Mouse (Mus musculus): Measurements from ENCODE around the gene Paf1.
A peak's percentile ranks its signal among the peaks of the same experiment; 100 is the strongest.

Gene Paf1

GRCm38 (mm10) chr7:28392429-28393271 lies at the start of gene Paf1, which contains the start of gene Med29:
Gene Paf1 (plus strand): TSS chr7:28392951.
Gene Med29 (minus strand): TSS chr7:28392708.
- peak; percentile 88 to 92 for DNase-seq (ENCODE audit: low spot score in 2 of 2)

DNA sequence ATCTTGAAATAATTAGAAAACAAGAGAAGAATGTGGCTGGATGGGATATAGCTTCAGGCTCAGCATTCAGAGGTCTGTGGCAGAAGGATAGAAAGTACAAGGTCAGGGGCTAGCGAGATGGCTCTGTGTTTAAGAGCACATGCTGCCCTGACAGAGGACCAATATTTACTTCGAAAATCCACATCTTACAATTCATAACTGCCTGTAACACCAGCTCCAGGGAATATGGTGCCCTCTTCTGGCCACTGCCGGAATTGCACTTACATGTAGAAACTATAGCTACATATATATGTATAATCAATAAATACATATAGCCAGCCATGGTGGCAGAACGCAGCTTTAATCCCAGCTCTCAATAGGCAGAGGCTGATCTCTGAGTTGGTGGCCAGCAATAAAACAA lies 48.1 kb upstream of the Paf1 start:
- DNase-seq (ENCODE audit: low spot score in 2 of 2) = peak in 1 of 2 experiments; percentile 66

DNA sequence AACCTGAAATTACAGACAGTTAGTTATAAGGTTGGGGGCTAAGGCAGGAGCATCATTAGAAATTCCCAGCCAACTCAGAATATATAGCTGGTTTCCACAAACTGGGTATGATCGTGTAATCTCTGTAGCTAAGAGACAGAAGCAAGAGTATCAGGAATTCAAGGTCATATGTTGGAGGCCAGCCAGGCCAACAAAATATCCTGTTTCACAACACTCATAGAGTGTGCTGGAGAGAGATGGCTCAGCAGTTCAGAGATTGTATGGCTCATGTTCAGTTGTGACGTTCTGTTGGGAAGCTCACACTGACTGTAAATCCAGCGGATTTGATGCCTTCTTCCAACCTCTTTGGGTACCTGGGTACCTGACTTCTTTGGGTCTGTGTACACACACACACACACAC lies 45.0 kb upstream of the Paf1 start:
- no peak for DNase-seq (ENCODE audit: low spot score in 2 of 2)

DNA sequence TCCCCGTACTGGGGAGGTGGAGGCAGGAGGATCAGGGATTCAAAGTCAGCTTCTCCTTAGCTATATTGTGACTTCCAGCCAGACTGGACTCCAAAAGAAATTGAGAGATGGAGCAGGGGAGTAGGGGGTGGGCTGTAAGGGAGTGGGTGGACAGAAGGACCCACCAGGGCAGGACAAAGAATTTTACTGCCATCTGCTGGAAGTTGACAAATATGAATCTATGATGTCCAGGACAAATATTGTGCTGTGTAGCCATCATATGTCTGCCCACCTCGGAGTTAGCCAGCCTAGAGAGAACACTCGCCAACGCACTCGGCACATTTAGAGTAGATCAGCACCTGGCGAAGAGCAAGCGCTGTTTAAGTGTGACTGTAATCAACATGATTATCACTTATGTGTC lies 44.1 kb upstream of the Paf1 start:
- no peak for DNase-seq (ENCODE audit: low spot score in 2 of 2)

- DNase-seq (ENCODE audit: low spot score in 2 of 2) = peak; percentile 98 to 99
These were observed 42.4 kb upstream of the Paf1 start, which contains the start of gene Rps16 for GRCm38 (mm10) chr7:28350155-28350883. Gene Rps16 (plus strand): TSS chr7:28350652.

DNA sequence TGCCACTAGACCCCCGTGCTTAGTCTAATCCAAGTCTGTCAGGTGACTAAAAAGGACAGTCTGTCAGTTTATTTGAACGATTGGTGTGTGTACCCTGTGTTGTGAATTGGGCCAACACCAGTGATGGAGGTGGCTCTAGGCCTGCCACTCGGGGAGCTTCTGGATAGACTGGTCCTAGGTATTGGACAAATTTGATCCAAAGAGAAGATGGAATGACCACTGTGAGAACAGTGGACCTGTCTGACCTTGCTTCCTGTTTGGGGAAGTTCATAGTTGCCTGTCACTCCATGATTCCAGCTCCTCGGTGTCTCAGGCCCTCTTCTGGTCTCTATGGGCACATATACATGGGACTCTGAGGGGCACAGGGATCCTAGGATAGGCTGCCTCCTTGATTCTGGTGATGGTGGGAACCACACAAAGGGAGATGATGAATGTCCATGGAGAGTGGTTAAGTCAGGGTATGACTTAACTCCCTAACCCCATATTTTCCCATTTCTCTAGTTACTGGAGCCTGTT lies 41.0 kb upstream of the Paf1 start:
- no peak for DNase-seq (ENCODE audit: low spot score in 2 of 2)

DNA sequence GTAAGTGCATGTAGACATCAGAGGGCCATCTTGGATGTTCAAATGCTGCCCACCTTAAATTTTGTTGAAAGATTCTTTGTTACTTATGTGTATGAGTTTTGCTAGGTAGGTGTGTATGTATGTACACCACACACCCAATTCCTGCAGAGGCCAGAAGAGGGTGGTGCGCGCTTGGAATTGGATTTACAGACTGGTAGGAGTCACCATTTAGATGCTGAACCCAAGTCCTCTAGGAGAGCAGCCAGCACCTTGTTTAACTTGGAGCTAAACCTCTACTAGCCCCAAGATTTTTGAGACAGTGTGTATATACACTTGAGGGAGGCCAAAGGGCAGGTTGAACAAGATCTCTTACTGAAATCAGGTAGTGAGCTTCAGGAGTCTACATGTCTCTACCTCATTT lies 39.5 kb upstream of the Paf1 start:
- no peak for DNase-seq (ENCODE audit: low spot score in 2 of 2)

DNA sequence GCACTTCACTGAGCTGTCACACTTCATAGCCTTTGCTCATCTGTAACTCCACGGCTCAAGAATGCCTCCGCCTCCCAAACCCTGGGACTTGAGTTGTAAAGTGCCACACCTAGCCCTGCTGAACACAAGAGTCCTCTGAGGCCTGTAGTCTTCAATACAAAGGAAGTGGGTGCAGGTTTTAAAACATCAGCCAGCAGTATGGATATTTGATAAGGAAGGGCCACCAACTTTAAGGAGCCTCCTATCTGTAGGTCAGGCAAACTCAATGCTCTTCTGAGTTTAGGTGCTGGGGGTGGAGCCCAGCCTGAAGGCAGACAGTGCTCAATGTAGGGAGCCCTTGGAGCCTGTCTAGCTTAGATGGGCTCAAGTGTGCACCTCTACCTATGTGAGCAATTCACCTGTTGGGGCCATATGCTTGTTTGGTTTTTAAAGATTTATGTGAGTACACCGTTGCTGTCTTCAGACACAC lies 38.6 kb upstream of the Paf1 start:
- DNase-seq (ENCODE audit: low spot score in 2 of 2) = no peak

DNA sequence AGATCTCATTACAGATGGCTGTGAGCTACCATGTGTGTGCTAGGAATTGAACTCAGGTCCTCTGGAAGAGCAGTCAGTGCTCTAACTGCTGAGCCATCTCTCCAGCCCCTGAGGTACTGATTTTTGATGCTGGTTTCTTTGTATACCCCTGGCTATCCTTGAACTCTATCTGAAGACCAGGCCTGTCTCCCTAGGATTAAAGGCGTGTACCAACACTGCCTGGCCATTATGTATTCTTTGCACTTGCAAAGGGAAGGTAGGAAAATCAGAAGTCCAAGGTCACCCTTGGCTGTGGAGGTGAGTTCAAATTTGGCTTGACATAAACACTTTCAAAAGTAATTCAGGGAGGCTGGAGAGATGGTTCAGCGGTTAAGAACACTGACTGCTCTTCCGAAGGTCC lies 38.2 kb upstream of the Paf1 start:
- no peak for DNase-seq (ENCODE audit: low spot score in 2 of 2)

DNA sequence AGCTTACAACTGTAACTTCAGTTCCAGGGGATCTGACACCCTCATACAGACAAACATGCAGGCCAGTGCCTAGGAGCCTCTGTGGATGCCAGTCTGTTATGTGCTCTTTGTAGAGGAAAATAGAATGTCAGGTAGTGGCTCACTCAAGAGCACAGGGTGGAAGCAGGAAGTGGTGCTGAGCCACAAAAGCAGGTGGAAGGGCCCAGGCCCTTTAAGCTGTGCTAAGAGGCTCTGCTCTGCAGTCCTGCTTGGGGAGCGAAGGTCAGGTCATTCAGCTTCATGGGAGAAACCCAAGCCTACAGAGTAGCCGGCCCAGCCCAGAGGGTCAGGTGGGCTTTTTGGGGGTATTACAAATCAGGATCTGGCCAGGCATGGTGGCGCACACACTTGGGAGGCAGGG lies 37.5 kb upstream of the Paf1 start:
- no peak for DNase-seq (ENCODE audit: low spot score in 2 of 2)

DNA sequence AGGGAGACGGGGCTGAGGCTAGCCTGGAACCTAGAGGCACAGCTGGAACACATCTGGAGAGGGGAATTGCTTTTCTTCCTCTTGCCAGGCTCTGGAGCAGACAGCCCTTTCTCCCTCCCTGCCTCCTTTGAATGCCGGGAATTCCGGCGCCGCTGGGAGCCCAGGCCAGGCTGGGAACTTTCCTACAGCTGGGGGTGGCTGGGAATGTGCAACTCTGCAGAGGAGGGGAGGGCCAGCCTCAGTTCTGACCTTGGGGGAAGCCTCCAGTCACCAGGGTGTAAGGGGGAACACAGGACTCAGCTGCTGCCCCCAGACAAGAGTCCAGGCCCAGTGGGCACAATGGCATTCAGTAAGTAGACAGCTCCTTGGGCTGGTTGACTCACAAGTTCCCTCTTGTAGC lies 35.8 kb upstream of the Paf1 start:
- no peak for DNase-seq (ENCODE audit: low spot score in 2 of 2)

GRCm38 (mm10) chr7:28357984-28358383 lies 34.8 kb upstream of the Paf1 start:
- DNase-seq (ENCODE audit: low spot score in 2 of 2) = no peak

- DNase-seq (ENCODE audit: low spot score in 2 of 2) = no peak
These were observed 34.3 kb upstream of the Paf1 start for GRCm38 (mm10) chr7:28358431-28358830.

DNA sequence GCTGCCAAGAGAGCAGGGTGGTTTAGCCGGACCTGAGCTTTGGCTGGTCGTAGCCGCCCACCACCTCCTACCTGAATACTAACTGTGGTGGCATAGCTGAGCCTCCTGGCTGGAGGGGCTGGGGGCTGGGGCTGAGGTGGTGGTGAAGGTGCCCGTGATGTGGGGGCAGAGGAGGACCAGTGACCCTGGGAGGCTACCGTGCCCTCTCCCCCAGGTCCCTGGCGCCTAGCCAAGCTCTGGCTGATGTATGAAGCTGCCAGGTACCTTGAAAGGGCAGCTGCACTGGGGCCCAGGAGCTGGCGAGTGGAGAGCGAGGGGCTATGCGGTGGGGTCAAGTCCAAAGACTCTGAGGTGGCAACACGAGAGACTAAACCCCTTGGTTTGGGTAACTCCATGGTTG lies 32.9 kb upstream of the Paf1 start:
- DNase-seq (ENCODE audit: low spot score in 2 of 2) = no peak

- no peak for DNase-seq (ENCODE audit: low spot score in 2 of 2)
These were observed 32.5 kb upstream of the Paf1 start for GRCm38 (mm10) chr7:28360291-28360690.

DNA sequence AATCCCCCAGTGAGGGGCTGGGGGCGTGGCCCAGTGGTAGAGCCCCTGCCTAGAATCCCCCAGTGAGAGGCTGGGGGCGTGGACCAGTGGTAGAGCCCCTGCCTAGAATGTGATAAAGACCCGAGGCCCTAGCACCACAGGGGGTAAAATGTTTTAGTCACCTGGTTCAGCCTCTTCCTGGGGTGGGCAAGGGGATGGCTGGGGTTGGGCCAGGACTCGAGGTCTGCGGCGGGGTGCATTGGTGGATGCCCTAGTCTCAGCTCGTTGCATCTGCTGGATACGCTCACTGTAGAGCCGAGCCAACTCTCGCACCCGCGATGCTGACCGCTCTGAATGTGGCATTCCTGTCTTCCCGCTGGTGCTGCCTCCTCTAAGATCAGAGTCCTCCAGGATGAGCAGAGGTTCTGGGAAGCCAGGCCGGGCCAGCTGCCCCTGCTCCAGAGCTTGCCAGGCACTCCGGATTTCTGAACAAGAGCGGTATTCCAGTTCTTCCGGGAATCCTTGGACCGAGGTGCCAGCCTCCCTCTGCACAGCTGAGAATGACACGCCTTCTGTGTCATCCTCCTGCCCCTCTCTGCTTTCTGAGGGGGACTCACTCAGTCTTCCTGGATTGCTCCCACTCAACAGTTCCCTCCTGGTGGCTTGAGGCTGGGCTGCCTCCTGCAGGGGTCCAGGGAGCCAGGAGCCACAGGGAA lies 31.0 kb upstream of the Paf1 start:
- DNase-seq (ENCODE audit: low spot score in 2 of 2) = no peak

- no peak for DNase-seq (ENCODE audit: low spot score in 2 of 2)
These were observed 30.2 kb upstream of the Paf1 start for GRCm38 (mm10) chr7:28362441-28363060.

GRCm38 (mm10) chr7:28367663-28368275 lies 25.0 kb upstream of the Paf1 start:
- no peak for DNase-seq (ENCODE audit: low spot score in 2 of 2)

GRCm38 (mm10) chr7:28368276-28368920 lies 24.4 kb upstream of the Paf1 start:
- DNase-seq (ENCODE audit: low spot score in 2 of 2) = no peak

- no peak for DNase-seq (ENCODE audit: low spot score in 2 of 2)
These were observed 22.7 kb upstream of the Paf1 start for GRCm38 (mm10) chr7:28370051-28370450.

All from cerebellum, postnatal 4 days (tissue).